Mouse (Mus musculus) hindbrain, embryonic 10.5 days (tissue): ENCODE data around the gene Spaca3. TPM values are rescaled to one million over a fixed set of nuclear protein-coding genes. Genes with fewer than 3 reads are reported as not detected.

ENCODE experiments used
- DNase-seq: peaks from one replicate; pipeline ENCODE4 v3.0.0-alpha.2; 2017; ENCODE audit warnings: low spot score
- H3K27ac ChIP-seq: fragments of 300-500 bp; sonication (generic); 2 replicates; pipeline ENCODE4 v1.5.1; 2016; ENCODE audit warnings: mild to moderate bottlenecking, moderate library complexity
- H3K27me3 ChIP-seq: fragments of 300-500 bp; sonication (generic); 2 replicates; pipeline ENCODE4 v1.6.1; 2016; ENCODE audit warnings: mild to moderate bottlenecking; ENCODE audit not compliant: poor library complexity, insufficient read depth, severe bottlenecking
- H3K36me3 ChIP-seq: fragments of 300-500 bp; sonication (generic); 2 replicates; pipeline ENCODE4 v1.6.1; 2016; ENCODE audit warnings: mild to moderate bottlenecking, moderate library complexity
- H3K4me1 ChIP-seq: fragments of 300-500 bp; sonication (generic); replicated peaks from 2 replicates; pipeline ENCODE4 v1.6.1; 2016; ENCODE audit warnings: mild to moderate bottlenecking
- H3K4me3 ChIP-seq: fragments of 300-500 bp; sonication (generic); 2 replicates; pipeline ENCODE4 v1.5.1; 2016; ENCODE audit warnings: mild to moderate bottlenecking, moderate library complexity
- H3K9me3 ChIP-seq: fragments of 300-500 bp; sonication (generic); 2 replicates; pipeline ENCODE4 v1.6.1; 2016; ENCODE audit warnings: mild to moderate bottlenecking, moderate library complexity
- WGBS: fragments of 180-500 bp; shearing (Covaris S2); methylation state at CpG from one replicate; pipeline ENCODE4 v1.1.7; 2016; 5-methylcytosine and 5-hydroxymethylcytosine counted together
- polyA plus RNA-seq: library from polyadenylated mRNA; unstranded; fragments of >200 nt; fragmentation: Nextera tagmentation; extraction: Ambion mirVana; gene quantifications from 2 replicates; pipeline ENCODE4 v1.2.1, GENCODE M21; 2016

Gene Spaca3
- polyA plus RNA-seq, 1 experiment from 2014 or later: not detected

- Histone ChIP-seq H3K4me1 (0 out of 2 replicates have a peak, but pooled peaks cover 3% of the 10 kb centered on the region), H3K36me3 (no peaks in the 10 kb centered on the region), H3K4me3 (no peak overlapping the region), H3K27me3 (no peaks in the 10 kb centered on the region), H3K27ac (no peak overlapping the region), H3K9me3 (no peaks in the 10 kb centered on the region)
- no peak for DNase-seq
- WGBS: 92% methylated on average over 6 of the region's 6 CpGs
Measured at GRCm38 (mm10) chr11:80907820-80908219, 49.7 kb downstream of the Spaca3 start.

- Histone ChIP-seq H3K9me3 (0 out of 2 replicates have a peak, but pooled peaks cover 4% of the 10 kb centered on the region), H3K4me3 (no peak overlapping the region), H3K36me3 (no peaks in the 10 kb centered on the region), H3K27ac (no peak overlapping the region), H3K4me1 (no peaks in the 10 kb centered on the region), H3K27me3 (no peaks in the 10 kb centered on the region)
- WGBS: 84% methylated on average over 5 of the region's 5 CpGs
- DNase-seq: no peak
Measured at GRCm38 (mm10) chr11:80912721-80913120, 54.6 kb downstream of the Spaca3 start.

- H3K4me1 ChIP-seq: no peaks in the 10 kb centered on the region
- H3K27me3 ChIP-seq: no peaks in the 10 kb centered on the region
- H3K27ac ChIP-seq: no peak overlapping the region
- 0 out of 2 replicates have a peak, but pooled peaks cover 4% of the 10 kb centered on the region for H3K9me3 ChIP-seq
- H3K36me3 ChIP-seq: no peaks in the 10 kb centered on the region
- DNase-seq: no peak
- WGBS: 56% methylated on average over 4 of the region's 4 CpGs
- no peak overlapping the region for H3K4me3 ChIP-seq
Measured at GRCm38 (mm10) chr11:80913408-80914024, 55.4 kb downstream of the Spaca3 start.

Other genes starting within 250 kb of the Spaca3 start
- 2.4 and 2.6 TPM in 2 replicates for gene Myo1d, start 78.3 kb upstream of the Spaca3 start, polyA plus RNA-seq
- gene Tmem98, start 48.2 kb upstream of the Spaca3 start, polyA plus RNA-seq: 81.7 and 86.2 TPM in 2 replicates